Mouse (Mus musculus): Measurements from ENCODE around the gene Senp1.

- TF ChIP-seq CTCF (IDR thresholded peaks at IDR 0.05; ENCODE audit: borderline replicate concordance, insufficient read depth, low read length) (no peak), POLR2A (IDR thresholded peaks at IDR 0.05; ENCODE audit: low read depth, low read length) (no peak)
These were observed 8.9 kb upstream of the Senp1 start for GRCm38 (mm10) chr15:98102401-98102800.
